Mouse (Mus musculus): ENCODE measurements around the gene Krt81. TPM values are rescaled to one million over a fixed set of nuclear protein-coding genes. Genes with fewer than 3 reads are reported as not detected.

The Krt81 gene
- total RNA-seq (2021): not detected

DNA sequence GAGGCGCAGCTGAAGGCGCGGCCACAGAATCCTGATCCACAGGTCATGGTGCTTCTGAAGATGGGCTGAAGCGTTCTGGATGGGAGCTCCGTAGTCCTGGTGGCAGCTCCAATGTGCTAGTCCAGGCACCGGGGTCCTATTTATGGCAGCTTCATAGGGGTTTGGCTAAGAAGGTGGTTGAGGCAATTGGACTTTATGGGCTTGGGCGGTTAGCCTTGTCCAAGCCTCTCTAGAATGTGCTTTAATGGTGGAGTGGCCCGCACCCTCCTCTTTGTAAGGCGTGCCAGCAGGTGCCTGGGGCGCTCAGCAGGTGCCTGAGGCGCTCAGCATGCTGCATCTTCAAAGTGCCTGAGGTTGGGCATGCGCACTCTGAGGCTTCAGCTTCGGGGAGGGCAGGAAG, at the start of gene Krt81:
Gene Krt81 (minus strand): TSS at position 101 of the 400 bp plus-strand sequence.
- DNase-seq (ENCODE audit: extremely low spot score in 1 of 2, low spot score in 1 of 2): no peak

DNA sequence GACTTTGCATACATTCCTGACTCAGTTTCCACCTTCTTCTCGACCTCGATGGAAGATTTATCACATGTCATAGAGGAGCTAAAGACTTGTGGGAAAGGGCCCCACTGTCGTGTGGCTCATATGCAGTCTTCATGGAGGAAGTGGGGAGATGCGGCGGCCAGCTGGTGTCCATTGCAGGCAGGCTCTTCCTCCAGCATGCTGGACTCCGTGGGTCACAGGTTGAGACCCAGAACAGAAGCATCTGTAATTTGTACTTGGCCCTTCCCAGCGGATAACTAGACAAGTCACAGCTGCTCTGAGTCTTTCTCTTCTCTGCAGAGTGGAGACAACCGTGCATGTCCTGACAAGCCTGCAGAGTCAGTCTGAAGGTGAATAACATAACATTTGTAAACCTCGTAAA, 44.7 kb upstream of the Krt81 start:
- DNase-seq (ENCODE audit: extremely low spot score in 1 of 2, low spot score in 1 of 2): no peak

DNA sequence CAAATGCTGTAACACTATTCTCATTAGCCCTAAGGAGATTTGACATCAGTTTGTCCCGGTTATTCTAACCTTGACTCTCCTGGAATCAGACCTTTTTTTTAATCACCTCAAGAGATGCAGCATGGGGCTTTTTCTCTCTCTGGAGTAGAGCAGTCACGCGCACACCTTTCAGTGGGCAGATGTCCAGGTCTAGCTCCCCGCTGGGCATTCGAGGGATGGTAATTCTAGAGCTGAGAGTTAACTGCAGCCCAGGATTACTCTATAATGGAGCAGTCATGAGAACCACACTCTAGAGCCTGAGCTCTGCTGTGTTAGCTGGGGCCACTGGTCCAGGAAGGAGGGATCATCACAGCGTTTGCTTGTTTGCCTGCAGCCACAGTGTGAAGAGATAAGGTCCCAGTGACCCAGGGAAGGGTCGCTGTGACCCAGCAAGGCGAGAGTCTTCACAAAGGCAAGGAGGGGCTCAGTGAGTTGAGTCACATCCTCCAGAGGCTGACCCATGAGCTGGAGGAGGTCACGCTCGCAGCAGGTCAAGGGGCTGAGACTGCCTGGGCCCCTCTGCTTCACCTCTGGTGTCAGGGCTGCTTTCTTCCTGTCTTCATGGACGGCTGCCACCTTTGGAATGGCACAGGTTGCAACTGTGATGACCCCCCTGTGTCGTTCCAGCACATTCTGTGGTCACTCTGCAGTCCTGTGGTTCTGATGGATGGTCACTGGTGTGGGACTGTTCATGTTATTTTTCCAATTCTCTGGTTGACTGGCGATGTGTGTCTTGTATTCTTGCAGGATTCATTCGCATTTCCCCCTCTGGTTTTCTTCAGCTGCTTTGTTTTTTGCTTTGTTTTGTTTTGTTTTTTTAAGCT, 43.6 kb upstream of the Krt81 start:
- no peak for DNase-seq (ENCODE audit: extremely low spot score in 1 of 2, low spot score in 1 of 2)

DNA sequence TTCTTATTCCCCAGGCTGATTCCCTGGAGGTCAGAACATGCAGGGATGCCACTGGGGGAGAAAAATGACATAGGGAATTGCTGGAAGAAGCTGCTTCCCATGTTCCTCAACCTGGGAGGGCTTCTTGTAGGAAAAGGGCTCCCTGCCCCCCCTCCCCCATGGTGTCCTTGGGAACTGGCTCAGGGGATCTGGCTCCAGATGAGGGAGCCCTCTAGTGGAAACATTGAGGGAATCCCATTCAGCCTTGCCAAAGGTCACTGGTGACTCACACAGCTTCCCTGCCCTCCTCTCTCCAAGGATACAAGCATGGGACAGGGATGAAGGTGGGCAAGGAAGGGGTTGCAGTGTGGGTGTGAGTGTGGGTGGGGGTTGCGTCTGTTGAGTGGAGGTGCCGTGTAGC, 33.6 kb upstream of the Krt81 start:
- DNase-seq (ENCODE audit: extremely low spot score in 1 of 2, low spot score in 1 of 2): no peak

DNA sequence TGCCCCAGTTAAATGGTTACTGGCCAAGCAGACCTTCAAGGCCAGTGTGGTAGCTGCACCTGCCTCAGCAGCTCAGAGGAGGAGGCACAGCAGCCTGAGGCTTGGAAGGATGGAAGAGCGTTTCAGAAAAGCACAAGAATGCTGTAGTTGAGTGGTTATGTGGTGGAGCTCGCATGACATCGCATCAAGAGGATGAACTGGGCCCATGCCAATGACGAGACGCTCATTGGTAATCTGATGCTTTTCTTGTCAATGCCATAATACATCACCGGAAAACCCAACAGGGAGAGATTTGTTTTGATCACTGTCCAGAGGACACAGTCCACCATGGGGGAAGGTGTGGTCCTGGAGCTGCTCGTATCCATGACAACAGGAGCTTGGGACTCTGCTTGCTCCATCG, 31.7 kb upstream of the Krt81 start:
- DNase-seq (ENCODE audit: extremely low spot score in 1 of 2, low spot score in 1 of 2): no peak

DNA sequence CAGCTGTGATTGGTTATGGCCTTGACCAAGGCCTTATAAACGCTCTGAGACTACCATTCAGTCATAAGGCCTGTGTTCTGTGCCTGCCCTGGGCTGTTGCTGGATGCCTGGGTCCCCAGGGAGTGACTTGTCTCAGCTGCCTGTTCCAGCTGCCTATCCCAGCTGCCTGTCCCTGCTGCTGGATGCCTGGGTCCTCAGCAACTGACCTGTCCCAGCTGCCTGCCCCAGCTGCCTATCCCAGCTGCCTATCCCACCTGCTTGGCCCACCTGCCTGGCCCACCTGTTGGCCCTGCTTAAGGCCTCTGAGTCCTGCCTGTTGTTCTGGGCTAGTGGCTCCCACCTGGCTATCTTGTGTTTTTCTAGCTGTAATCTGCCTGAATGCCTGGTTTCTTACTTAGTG, 30.7 kb upstream of the Krt81 start:
- DNase-seq (ENCODE audit: extremely low spot score in 1 of 2, low spot score in 1 of 2): no peak

DNA sequence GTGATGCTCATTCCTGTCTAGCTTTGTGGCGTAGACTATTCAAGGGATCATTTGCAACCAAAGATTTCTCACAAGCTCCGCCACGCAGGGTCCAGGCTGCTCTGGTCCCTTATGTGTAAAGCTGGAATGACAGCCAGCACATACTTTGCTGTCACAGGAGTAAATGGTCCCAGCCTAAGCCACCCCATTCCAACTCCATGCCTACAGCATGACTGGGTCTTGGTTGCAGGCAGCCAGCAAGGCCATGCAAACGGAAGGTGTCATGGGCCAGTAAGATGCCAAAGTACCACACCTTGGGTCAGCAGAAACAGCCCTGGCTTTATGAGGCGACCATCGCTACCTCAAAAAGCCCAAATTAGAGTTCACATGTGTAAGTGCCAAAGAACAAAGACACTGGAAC, 30.2 kb upstream of the Krt81 start:
- DNase-seq (ENCODE audit: extremely low spot score in 1 of 2, low spot score in 1 of 2): no peak

DNA sequence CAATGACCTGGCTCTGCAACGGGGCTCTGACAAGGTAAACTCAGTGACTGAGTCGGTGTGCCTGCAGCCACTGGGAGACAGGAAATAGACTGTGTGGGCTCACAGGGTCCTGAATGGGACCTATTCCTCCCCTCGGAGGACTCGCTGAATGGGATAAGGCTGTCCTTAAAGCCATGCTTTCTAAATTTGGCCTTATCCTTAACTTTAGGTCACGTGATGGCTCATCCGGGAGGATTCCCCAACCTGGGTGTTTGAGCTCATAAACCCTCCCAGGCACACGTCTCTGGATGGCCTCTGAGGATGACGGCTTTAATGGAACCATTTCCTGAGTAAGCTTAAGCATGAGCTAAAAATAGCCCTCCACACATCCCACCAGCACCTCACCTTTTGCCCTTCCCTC, 29.2 kb upstream of the Krt81 start:
- no peak for DNase-seq (ENCODE audit: extremely low spot score in 1 of 2, low spot score in 1 of 2)

DNA sequence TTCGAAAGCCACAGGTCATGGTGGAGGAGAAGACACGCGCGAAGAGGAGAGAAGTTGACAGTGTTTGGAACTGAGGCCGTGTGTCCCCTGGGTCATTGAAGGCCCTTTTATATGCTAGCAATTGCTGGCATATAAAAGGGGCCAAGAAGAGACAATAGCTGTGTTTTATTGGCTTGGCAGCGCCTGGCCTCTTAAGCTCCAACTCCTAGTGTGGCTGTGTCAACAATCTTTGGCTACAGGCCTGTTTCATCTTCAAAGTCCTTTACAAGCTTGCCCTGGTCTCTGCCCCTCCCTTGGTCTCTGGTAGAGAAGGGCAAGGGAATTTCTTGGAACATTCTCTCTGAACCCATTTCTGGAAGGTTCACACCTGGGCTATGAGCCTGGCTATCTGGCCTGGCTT, 27.9 kb upstream of the Krt81 start, which contains the start of gene Krt83:
Gene Krt83 (minus strand): TSS at position 82 of the 400 bp plus-strand sequence.
- no peak for DNase-seq (ENCODE audit: extremely low spot score in 1 of 2, low spot score in 1 of 2)

DNA sequence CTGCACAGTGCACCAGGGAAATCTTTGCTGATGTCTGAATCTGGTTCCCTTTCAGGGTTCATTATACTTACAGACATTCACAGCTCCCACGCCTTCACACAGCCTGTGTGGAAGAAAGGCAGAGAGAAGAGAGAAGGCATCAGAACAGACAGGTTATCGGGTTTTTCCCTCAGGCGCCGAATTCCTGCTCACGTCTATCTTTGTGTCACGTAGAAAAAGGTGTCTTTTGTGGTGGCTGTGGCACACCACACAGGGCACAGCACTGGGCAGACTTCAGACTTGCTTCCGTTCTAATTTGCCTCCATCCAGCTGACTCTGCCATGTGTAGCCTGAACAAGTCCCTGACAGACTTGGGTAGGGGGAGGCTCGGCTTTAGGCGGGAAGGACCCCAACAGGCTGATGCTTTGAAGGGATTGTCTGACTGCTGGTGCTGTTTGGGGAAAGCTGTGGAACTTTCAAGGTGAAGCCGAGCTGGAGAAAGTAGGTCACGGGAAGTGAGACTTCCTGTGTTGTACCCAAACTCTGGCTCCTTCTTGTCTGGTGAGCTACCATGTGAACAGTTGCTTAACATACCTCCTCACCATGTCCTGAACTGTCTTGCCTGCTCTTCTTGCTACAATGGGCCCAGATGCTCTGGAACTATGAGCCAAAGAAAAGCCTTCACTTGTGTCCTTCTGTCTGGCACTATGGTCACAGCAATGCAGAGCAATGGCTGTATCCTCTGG, 22.5 kb upstream of the Krt81 start:
- DNase-seq (ENCODE audit: extremely low spot score in 1 of 2, low spot score in 1 of 2): no peak

DNA sequence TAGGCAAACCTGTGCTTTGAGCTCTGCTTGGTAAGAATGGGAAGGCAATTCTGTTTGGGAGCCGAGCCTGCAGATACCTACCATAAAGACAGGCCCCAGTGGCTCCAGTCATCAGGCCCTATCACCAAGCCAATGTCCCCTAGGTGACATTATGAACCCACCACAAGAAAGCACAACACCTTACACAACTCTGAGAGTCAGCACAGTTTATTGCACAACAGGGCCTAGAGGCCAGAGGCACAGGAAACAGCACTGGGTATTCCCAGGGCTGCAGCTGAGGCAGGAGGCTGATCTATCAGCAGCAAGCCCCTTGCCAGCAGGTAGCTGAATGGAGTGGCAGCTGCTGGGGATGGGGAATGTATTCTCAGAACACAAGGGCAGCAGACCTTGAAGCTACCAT, 21.4 kb upstream of the Krt81 start:
- no peak for DNase-seq (ENCODE audit: extremely low spot score in 1 of 2, low spot score in 1 of 2)

DNA sequence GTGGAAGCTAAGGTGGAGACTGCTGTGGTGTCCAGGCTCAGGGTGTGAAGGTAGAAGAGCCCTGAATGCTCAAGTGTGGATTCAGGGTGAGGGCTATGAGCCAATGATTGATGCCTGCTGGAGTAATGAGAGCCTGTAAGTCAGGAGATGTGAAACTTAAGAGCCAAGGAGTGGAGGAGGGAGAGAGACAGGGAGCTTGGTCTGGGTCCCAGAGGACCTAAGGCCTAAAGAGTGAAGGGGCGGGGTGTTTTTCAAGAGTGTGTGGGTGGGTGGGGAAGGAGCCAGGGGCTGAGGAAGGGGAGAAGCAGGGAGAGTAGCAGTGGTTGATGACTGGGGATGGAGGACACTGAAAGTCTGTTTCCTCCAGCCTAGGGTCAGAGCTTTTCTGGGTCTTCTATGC, 20.1 kb upstream of the Krt81 start:
- no peak for DNase-seq (ENCODE audit: extremely low spot score in 1 of 2, low spot score in 1 of 2)

DNA sequence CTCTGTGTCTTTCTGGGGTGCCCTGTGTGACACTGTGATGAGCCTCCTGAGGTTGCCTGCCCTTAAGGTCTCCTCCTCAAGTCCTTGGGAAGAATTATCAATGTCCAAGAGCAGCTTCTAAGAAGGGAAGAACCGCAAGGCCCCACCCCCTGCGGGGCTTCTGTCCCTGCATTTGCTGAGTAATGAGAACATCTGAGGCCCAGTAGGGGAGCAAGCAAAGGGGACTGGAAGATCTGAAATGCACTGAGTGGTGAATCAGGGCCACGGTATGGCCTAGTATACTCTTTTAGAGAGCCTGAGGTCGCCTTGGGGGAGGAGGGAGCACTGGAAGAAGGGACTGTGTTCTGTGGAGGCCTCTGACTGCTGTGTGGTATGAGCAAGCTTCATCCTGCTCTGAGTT, 18.5 kb upstream of the Krt81 start:
- DNase-seq (ENCODE audit: extremely low spot score in 1 of 2, low spot score in 1 of 2): no peak

DNA sequence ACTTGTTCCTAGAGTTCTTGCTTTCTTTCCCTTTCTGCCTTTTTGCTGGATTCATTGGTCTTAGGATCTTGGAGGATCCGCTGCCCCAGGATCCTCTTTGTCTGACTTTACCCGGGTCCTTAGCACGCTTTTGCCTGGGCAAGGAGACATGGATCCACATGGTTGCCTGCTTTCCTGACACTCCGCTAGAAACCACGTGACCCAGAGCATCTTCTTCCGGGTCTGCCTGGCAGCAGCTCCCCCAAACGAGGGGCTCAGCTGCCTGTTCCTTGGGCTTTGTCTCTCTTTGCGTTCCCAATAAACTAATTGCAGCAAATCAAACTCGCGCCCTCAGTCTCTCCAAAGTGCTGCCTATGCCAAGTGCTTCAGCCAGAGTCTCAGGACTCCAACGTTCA, 16.1 kb upstream of the Krt81 start:
- no peak for DNase-seq (ENCODE audit: extremely low spot score in 1 of 2, low spot score in 1 of 2)

DNA sequence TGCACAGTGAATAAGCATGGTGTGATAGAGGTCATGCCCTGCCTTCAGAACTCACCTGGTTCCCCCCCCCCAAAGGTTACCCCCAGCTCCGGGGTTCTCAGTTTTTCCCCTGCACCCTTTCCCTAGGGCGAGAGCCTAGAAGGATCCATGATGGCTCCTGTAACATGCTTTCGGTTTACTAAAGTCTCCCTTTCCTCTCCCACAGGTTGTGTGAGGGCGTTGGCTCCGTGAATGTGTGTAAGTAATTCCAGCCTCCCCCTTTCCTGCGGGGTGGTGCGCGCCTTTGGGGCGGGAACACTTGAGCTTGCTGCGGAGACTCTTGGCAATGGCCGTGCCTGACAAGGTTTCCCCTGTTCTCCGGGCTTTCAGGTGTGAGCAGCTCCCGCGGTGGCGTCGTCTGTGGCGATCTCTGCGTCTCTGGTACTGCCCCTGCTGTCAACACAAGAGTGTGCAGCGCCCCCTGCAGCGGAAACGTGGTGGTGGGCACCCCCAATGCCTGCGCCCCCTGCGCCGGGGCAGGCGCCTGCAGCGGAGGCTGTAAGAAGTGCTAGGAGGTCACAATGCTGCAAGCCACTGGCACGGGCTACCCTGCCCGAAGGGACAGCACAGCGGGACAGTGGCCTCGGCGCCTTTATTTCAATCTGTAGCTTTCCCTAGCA, 15.6 kb upstream of the Krt81 start:
- DNase-seq (ENCODE audit: extremely low spot score in 1 of 2, low spot score in 1 of 2): peak; percentile 48 to 65

DNA sequence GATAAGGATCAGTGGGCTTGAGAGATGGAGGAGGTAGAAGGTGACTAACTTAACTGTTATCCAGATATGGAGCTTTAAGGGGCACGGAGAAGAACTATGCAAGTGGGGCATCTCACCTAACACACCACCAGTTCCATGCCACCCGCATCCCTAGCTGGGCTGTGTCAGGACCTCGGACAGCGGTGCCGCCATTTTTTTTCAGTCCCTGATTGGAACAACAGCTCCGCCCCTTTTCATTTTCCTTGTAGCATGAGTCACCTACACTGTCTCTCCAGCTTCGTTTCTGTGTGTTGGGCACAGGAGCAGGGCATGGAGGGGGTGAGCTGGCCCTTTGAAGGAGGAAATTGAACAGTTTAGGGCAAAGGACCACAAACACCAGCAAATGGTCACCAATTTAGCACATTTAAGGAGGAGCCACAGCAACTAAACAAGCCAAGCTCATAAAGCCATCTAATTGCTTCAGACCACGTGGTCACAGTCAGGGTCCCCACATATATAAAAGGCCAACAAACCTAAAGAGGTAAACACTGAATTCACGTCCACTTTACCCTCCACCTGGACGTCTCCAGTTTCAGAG, 9.5 kb upstream of the Krt81 start, which contains the start of gene Krt86:
Gene Krt86 (plus strand): TSS at position 527 of the 577 bp plus-strand sequence.
- no peak for DNase-seq (ENCODE audit: extremely low spot score in 1 of 2, low spot score in 1 of 2)

DNA sequence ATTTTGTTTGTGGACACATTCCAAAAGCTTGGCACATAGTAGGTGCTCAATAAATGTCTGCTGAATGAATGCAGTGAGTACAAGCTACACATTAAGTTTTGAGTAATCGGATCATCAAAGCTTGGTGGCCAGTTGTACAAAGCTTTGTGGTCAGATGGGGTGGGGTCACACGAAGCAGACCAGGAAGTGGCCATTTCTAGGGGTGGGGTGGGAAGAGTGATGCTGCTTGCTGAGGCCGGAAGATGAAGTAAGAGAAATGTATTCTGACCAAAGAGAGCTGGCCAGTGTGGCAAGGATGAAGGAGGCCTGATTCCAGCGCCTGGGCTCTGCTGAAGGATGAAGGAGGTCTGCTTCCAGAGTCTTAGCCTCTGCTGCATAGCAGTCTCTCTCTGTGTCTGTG, 5.5 kb upstream of the Krt81 start:
- no peak for DNase-seq (ENCODE audit: extremely low spot score in 1 of 2, low spot score in 1 of 2)

DNA sequence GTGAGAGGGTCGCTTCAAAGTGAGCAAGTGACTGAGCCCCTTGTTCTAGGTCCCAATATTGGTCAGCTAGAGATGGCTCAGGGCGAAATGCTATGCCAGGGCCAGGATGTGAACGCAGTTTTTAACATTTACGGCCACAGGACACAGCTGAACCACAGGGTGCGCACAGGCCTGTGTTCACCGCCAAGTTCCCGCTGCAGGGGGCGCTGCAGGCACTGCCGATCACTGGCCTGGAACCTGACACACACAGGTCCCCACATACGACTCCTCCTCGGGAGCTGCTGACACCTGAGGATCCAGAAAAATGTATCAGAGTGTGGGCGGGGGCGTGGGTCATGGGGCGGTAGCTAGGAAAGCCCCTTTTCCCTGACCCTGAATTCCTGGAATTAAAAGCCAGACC, 4.3 kb downstream of the Krt81 start:
- no peak for DNase-seq (ENCODE audit: extremely low spot score in 1 of 2, low spot score in 1 of 2)

DNA sequence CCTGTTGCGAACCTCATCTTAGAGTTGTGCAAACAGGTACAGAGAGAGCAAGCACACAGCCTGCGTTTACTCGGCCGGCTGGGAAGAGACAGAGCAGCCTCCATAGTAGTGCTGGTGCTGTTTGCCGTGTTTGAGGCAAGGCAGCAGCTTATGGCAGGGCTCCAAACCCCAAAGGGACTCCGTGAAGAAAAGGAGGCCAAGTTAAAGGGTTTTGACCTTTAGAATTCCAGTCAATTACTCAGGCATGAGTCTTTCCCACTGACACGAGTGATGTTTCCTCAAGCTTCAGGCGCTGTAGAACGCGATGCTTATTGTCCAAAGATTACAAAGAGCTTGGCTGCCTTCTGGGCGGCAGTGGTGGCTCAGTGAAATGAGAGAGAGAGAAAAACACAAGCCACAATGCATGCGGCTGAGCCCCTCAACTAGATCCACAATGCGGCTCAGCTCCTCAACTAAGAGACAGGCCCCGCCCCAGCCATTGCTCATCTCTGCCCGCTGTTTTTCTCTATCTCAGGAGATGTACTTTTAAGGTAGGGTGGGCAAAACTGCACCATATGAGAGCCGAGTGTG, 5.1 kb downstream of the Krt81 start:
- no peak for DNase-seq (ENCODE audit: extremely low spot score in 1 of 2, low spot score in 1 of 2)

DNA sequence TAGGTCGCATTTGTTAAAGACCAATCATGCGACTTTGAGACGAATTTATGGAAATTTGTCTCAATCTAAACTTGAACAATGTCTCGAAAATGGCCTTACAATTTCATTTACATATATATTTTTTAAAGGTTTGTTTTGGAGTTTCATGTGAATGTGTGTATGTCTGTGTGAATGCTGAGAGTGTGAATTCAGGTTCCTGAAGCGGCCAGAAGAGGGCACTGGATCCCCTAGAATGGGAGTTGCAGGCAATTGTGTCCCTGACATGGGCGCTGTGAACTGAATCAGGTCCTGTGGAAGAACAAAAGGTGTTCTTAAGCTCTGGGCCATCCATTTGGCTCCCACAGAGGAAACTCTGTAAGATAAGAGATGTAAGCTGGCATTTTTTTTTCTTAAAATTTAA, 7.7 kb downstream of the Krt81 start:
- DNase-seq (ENCODE audit: extremely low spot score in 1 of 2, low spot score in 1 of 2): no peak

DNA sequence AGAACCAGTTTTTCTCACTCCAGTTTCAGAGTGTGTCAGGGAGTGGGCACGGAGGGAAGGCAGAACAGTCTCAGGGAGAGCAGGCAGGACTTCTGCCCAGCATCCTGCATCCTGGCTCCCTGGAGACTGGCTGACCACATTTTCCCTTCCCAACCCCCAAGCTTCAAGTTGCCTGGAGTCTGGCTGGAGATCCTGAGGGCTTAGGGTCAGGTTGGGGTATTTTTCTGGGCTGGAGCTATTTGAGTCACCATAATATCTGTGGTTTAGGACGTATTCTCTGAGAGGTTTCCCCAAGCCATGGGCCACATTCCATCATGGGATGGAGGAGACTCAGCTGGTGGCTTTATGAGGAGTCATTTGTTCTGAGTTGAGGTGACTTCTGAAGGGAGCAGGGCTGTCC, 8.3 kb downstream of the Krt81 start:
- no peak for DNase-seq (ENCODE audit: extremely low spot score in 1 of 2, low spot score in 1 of 2)
